Mouse (Mus musculus) hindbrain, embryonic 12.5 days (tissue): ENCODE measurements at regions not wholly inside any gene's neighbourhood (a gene's known extent, or its start where the extent isn't known, plus 50 kb on each side); places are given as distances from the start of the nearest gene placed in this dataset.
A peak's percentile ranks its signal among the peaks of the same experiment; 100 is the strongest.

Experiments used
- ATAC-seq: fragments of 200-750 bp; cut with Nextera tagmentation; 2 replicates; pipeline ENCODE4 v1.8.0; 2017; ENCODE audit warnings: moderate TSS enrichment; ENCODE audit not compliant: low FRiP score
- H3K27ac ChIP-seq: fragments of 300-500 bp; sonication (generic); 2 replicates; pipeline ENCODE4 v1.5.1; 2016; ENCODE audit warnings: mild to moderate bottlenecking
- H3K27me3 ChIP-seq: fragments of 300-500 bp; sonication (generic); 2 replicates; pipeline ENCODE4 v1.6.1; 2016; ENCODE audit warnings: mild to moderate bottlenecking
- H3K36me3 ChIP-seq: fragments of 300-500 bp; sonication (generic); 2 replicates; pipeline ENCODE4 v1.6.1; 2016; ENCODE audit warnings: mild to moderate bottlenecking
- H3K4me1 ChIP-seq: fragments of 300-500 bp; sonication (generic); 2 replicates; pipeline ENCODE4 v1.6.1; 2016
- H3K4me2 ChIP-seq: fragments of 300-500 bp; sonication (generic); replicated peaks from 2 replicates; pipeline ENCODE4 v1.6.1; 2016; ENCODE audit warnings: mild to moderate bottlenecking
- H3K4me3 ChIP-seq: fragments of 300-500 bp; sonication (generic); 2 replicates; pipeline ENCODE4 v1.5.1; 2016; ENCODE audit warnings: mild to moderate bottlenecking
- H3K9ac ChIP-seq: fragments of 300-500 bp; sonication (generic); 2 replicates; pipeline ENCODE4 v1.6.1; 2016; ENCODE audit warnings: mild to moderate bottlenecking, moderate library complexity
- H3K9me3 ChIP-seq: fragments of 300-500 bp; sonication (generic); replicated peaks from 2 replicates; pipeline ENCODE4 v1.6.1; 2016; ENCODE audit warnings: mild to moderate bottlenecking
- WGBS: fragments of 180-500 bp; shearing (Covaris S2); methylation state at CpG from one replicate; pipeline ENCODE4 v1.1.7; 2016; 5-methylcytosine and 5-hydroxymethylcytosine counted together

GRCm38 (mm10) chr4:9009656-9010055, 770.8 kb upstream of the Car8 start:
- WGBS, result 64% methylated on average over 4 of the region's 4 CpGs

DNA sequence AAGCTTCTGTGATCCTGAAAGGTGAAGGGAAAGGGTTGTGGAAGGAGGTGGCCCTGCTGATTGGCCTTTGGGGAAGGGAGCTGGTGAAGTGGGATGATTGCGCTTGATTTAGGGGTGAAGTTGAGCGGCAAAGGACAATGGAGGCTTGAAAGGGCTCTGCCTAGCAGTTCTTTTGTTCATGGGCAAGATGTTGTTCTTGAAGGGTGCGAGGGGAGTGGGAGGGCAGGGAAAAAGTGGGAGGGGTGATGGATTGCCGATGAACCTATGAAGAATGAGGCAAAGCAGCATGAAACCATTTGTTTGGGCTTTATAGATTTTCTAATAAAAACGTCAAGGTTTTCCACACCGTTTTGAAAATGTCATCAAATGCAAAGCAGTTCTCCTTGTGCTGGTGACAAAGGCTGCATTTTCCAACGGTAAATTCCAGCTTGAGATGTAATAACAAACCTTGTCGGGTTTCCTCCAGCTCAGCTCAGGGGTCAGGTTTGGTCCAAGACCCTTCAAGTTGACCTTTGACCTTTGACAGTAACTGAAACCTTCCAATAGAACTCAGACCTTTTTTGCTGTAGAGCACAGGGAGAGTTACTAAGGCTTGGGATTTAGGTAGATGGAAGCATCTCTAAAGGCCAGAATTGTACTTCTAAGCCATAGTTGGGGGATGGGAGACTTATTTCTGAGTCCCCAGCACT, 767.2 kb upstream of the Car8 start:
- Histone ChIP-seq H3K27me3 (no peaks in the 10 kb centered on the region), H3K4me2 (no peak overlapping the region), H3K27ac (no peak overlapping the region), H3K36me3 (no peaks in the 10 kb centered on the region), H3K4me3 (no peak overlapping the region), H3K9ac (no peak overlapping the region), H3K9me3 (no peaks in the 10 kb centered on the region), H3K4me1 (peaks cover 16% of the 10 kb centered on the region)
- ATAC-seq, result no peak
- 5% methylated on average over 8 of the region's 8 CpGs for WGBS

More at GRCm38 (mm10) chr4:9009656-9010055, 770.8 kb upstream of the Car8 start:
- H3K27me3 ChIP-seq, result no peaks in the 10 kb centered on the region
- H3K4me3 ChIP-seq, result no peak overlapping the region
- no peak overlapping the region for H3K27ac ChIP-seq
- H3K4me1 ChIP-seq, result peaks cover 23% of the 10 kb centered on the region
- ATAC-seq, result no peak
- H3K36me3 ChIP-seq, result no peaks in the 10 kb centered on the region
- no peak overlapping the region for H3K4me2 ChIP-seq
- H3K9me3 ChIP-seq, result no peaks in the 10 kb centered on the region
- H3K9ac ChIP-seq, result no peak overlapping the region

DNA sequence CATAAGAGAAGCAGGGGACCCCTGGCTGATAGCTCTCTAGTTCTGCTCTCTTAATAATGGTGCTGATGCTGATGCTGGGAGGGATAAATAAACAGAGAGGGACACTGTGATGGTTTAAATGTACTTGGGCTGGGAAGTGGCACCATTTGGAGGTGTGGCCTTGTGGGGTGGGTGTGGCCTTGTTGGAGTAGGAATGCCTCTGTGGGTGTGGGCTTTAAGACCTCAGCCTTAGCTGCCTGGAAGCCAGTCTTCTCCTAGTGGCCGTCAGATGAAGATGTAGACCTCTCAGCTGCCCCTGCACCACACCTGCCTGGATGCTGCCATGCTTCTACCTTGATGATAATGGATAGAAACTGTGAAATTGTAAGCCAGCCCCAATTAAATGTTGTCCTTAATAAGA, 765.0 kb upstream of the Car8 start:
- Histone ChIP-seq H3K36me3 (no peaks in the 10 kb centered on the region), H3K4me1 (peaks cover 4% of the 10 kb centered on the region; the same call in 1 of the 2 replicates), H3K27ac (no peak overlapping the region), H3K27me3 (no peaks in the 10 kb centered on the region), H3K4me3 (no peak overlapping the region), H3K9ac (no peak overlapping the region), H3K4me2 (no peak overlapping the region), H3K9me3 (no peaks in the 10 kb centered on the region)
- WGBS, result 78% methylated on average over 1 of the region's 1 CpGs
- ATAC-seq, result no peak

- H3K27me3 ChIP-seq, result no peaks in the 10 kb centered on the region
- no peak overlapping the region for H3K4me3 ChIP-seq
- WGBS, result 59% methylated on average over 6 of the region's 6 CpGs
- H3K9ac ChIP-seq, result no peak overlapping the region
- peak; percentile 56; the same call in 1 of the 2 replicates for ATAC-seq
- no peak overlapping the region for H3K27ac ChIP-seq
- no peaks in the 10 kb centered on the region for H3K9me3 ChIP-seq
- no peak overlapping the region for H3K4me2 ChIP-seq
- no peaks in the 10 kb centered on the region for H3K36me3 ChIP-seq
- peaks cover 4% of the 10 kb centered on the region; the same call in 1 of the 2 replicates for H3K4me1 ChIP-seq
Measured at GRCm38 (mm10) chr4:9002380-9002779, 763.5 kb upstream of the Car8 start.

GRCm38 (mm10) chr4:8998606-8999005, 759.8 kb upstream of the Car8 start:
- WGBS, result 93% methylated on average over 4 of the region's 4 CpGs
- no peak overlapping the region for H3K9ac ChIP-seq
- H3K27me3 ChIP-seq, result no peaks in the 10 kb centered on the region
- no peak for ATAC-seq
- H3K27ac ChIP-seq, result no peak overlapping the region
- H3K4me2 ChIP-seq, result no peak overlapping the region
- H3K36me3 ChIP-seq, result no peaks in the 10 kb centered on the region
- H3K4me3 ChIP-seq, result no peak overlapping the region
- H3K9me3 ChIP-seq, result no peaks in the 10 kb centered on the region
- H3K4me1 ChIP-seq, result no peaks in the 10 kb centered on the region

DNA sequence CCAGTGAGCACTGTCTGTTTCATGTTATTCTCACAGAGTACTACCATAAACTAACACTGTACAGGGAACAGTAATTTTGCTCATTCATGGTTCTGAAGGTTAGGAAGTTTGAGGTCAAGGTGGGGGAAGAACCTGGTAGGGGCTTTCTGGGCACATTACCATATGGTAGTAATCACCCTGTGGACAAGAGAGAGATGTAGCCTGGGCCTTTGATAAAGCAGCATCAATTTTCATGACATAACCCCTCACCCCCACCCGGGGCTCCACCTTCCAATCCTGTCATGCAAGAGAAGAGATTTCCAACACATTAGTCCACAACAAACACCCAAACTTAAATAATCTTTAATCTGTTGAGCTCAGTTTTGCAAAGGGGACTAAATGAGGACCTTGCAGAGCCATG, 753.3 kb upstream of the Car8 start:
- Histone ChIP-seq H3K4me3 (no peak overlapping the region), H3K9ac (no peak overlapping the region), H3K36me3 (no peaks in the 10 kb centered on the region), H3K4me2 (no peak overlapping the region), H3K9me3 (no peaks in the 10 kb centered on the region), H3K27ac (no peak overlapping the region), H3K4me1 (peaks cover 16% of the 10 kb centered on the region), H3K27me3 (no peaks in the 10 kb centered on the region)
- WGBS, result 64% methylated on average over 1 of the region's 1 CpGs
- ATAC-seq, result no peak

GRCm38 (mm10) chr4:8990551-8990950, 751.7 kb upstream of the Car8 start:
- Histone ChIP-seq H3K4me2 (no peak overlapping the region), H3K27me3 (no peaks in the 10 kb centered on the region), H3K36me3 (no peaks in the 10 kb centered on the region), H3K4me3 (no peak overlapping the region), H3K9me3 (no peaks in the 10 kb centered on the region), H3K9ac (no peak overlapping the region), H3K27ac (no peak overlapping the region), H3K4me1 (peaks cover 27% of the 10 kb centered on the region)
- ATAC-seq, result no peak
- 88% methylated on average over 5 of the region's 5 CpGs for WGBS

DNA sequence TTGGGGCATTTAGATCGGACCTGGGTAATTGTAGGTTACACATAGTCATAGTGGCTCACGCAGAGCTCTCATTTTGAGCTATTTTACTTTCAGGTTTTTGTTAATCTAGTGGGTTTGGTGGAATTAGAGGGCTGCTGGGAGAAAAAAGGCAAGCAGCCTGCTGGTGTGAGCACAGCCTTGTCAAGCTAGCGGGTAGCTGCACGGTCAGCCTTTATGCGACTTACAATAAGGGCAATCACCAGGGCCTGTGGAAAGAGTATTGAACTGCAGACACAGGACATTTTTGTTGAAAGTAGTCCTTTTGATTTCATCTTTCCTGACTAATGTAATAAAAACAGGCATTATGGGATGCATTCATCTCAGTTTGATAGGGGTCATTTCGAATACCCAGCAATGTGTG, 750.8 kb upstream of the Car8 start:
- no peaks in the 10 kb centered on the region for H3K9me3 ChIP-seq
- no peak overlapping the region for H3K4me2 ChIP-seq
- no peak overlapping the region for H3K4me3 ChIP-seq
- no peaks in the 10 kb centered on the region for H3K36me3 ChIP-seq
- H3K27me3 ChIP-seq, result no peaks in the 10 kb centered on the region
- peaks cover 27% of the 10 kb centered on the region for H3K4me1 ChIP-seq
- 63% methylated on average over 6 of the region's 6 CpGs for WGBS
- no peak overlapping the region for H3K9ac ChIP-seq
- ATAC-seq, result no peak
- H3K27ac ChIP-seq, result no peak overlapping the region; the same call in 1 of the 2 replicates

- Histone ChIP-seq H3K27me3 (no peaks in the 10 kb centered on the region), H3K9me3 (no peaks in the 10 kb centered on the region), H3K4me1 (peaks cover 27% of the 10 kb centered on the region), H3K36me3 (no peaks in the 10 kb centered on the region), H3K27ac (no peak overlapping the region), H3K4me2 (no peak overlapping the region), H3K4me3 (no peak overlapping the region), H3K9ac (no peak overlapping the region)
- 87% methylated on average over 4 of the region's 4 CpGs for WGBS
- ATAC-seq, result 0 out of 2 replicates have a peak, but pooled peaks have one; percentile 7
Measured at GRCm38 (mm10) chr4:8989110-8989509, 750.3 kb upstream of the Car8 start.

- Histone ChIP-seq H3K9me3 (no peaks in the 10 kb centered on the region), H3K9ac (no peak overlapping the region), H3K36me3 (no peaks in the 10 kb centered on the region), H3K27me3 (no peaks in the 10 kb centered on the region), H3K4me1 (peaks cover 27% of the 10 kb centered on the region), H3K4me3 (no peak overlapping the region), H3K27ac (no peak overlapping the region), H3K4me2 (no peak overlapping the region)
- 47% methylated on average over 8 of the region's 8 CpGs for WGBS
- no peak for ATAC-seq
Measured at GRCm38 (mm10) chr4:8988345-8988733, 749.5 kb upstream of the Car8 start.

GRCm38 (mm10) chr4:8987544-8988344, 748.9 kb upstream of the Car8 start:
- Histone ChIP-seq H3K27me3 (no peaks in the 10 kb centered on the region), H3K4me3 (no peak overlapping the region), H3K4me2 (no peak overlapping the region), H3K36me3 (no peaks in the 10 kb centered on the region), H3K27ac (no peak overlapping the region), H3K4me1 (peaks cover 27% of the 10 kb centered on the region), H3K9ac (no peak overlapping the region), H3K9me3 (no peaks in the 10 kb centered on the region)
- no peak; the same call in 1 of the 2 replicates for ATAC-seq
- WGBS, result 40% methylated on average over 10 of the region's 10 CpGs

GRCm38 (mm10) chr4:8986394-8987091, 747.7 kb upstream of the Car8 start:
- no peaks in the 10 kb centered on the region for H3K9me3 ChIP-seq
- 26% methylated on average over 13 of the region's 13 CpGs for WGBS
- H3K27me3 ChIP-seq, result no peaks in the 10 kb centered on the region
- no peak overlapping the region for H3K4me2 ChIP-seq
- H3K9ac ChIP-seq, result no peak overlapping the region
- peaks cover 27% of the 10 kb centered on the region for H3K4me1 ChIP-seq
- no peaks in the 10 kb centered on the region for H3K36me3 ChIP-seq
- H3K27ac ChIP-seq, result no peak overlapping the region
- 0 out of 2 replicates have a peak, but pooled peaks have one; percentile 24 for ATAC-seq
- H3K4me3 ChIP-seq, result no peak overlapping the region
